Mouse (Mus musculus): ENCODE results near the gene Cldn10. TPM values are rescaled to one million over a fixed set of nuclear protein-coding genes. Genes with fewer than 3 reads are reported as not detected.

Cldn10 gene
- polyA plus RNA-seq, 1 experiment from 2014 or later, result 2.2 TPM

- no peak overlapping the region for H3K27ac ChIP-seq (ENCODE audit: low read length)
- ATAC-seq (replicated peaks; ENCODE audit: extremely low read depth, insufficient read depth, low FRiP score), result no peak
- no peak overlapping the region for H3K9ac ChIP-seq (ENCODE audit: low read length)
- H3K4me2 ChIP-seq (ENCODE audit: low read depth, low read length), result no peak overlapping the region
- WGBS, result 72% methylated on average over 8 of the region's 8 CpGs
- no peak overlapping the region for H3K4me3 ChIP-seq (ENCODE audit: low read length)
- no peaks in the 10 kb centered on the region for H3K4me1 ChIP-seq (ENCODE audit: control insufficient read depth, insufficient read depth, low read length)
- H3K9me3 ChIP-seq (replicated peaks; ENCODE audit: control insufficient read depth, low read length), result no peaks in the 10 kb centered on the region
- H3K36me3 ChIP-seq (ENCODE audit: control insufficient read depth, insufficient read depth), result no peaks in the 10 kb centered on the region
- H3K27me3 ChIP-seq (ENCODE audit: control insufficient read depth, insufficient read depth, low read length), result peaks cover under 1% of the 10 kb centered on the region; the same call in 1 of the 2 replicates
Measured at GRCm38 (mm10) chr14:118826346-118826745, 38.6 kb downstream of the Cldn10 start.

GRCm38 (mm10) chr14:118827283-118827904 lies 39.7 kb downstream of the Cldn10 start:
- Histone ChIP-seq H3K4me3 (ENCODE audit: low read length) (no peak overlapping the region), H3K4me2 (ENCODE audit: low read depth, low read length) (no peak overlapping the region), H3K27me3 (ENCODE audit: control insufficient read depth, insufficient read depth, low read length) (no peaks in the 10 kb centered on the region; the same call in 1 of the 2 replicates), H3K36me3 (ENCODE audit: control insufficient read depth, insufficient read depth) (no peaks in the 10 kb centered on the region), H3K4me1 (ENCODE audit: control insufficient read depth, insufficient read depth, low read length) (no peaks in the 10 kb centered on the region), H3K27ac (ENCODE audit: low read length) (no peak overlapping the region), H3K9ac (ENCODE audit: low read length) (no peak overlapping the region), H3K9me3 (replicated peaks; ENCODE audit: control insufficient read depth, low read length) (no peaks in the 10 kb centered on the region)
- ATAC-seq (replicated peaks; ENCODE audit: extremely low read depth, insufficient read depth, low FRiP score), result no peak
- WGBS, result 42% methylated on average over 7 of the region's 7 CpGs

GRCm38 (mm10) chr14:118829331-118830095 lies 41.8 kb downstream of the Cldn10 start:
- Histone ChIP-seq H3K4me2 (ENCODE audit: low read depth, low read length) (no peak overlapping the region), H3K9ac (ENCODE audit: low read length) (no peak overlapping the region), H3K27ac (ENCODE audit: low read length) (no peak overlapping the region), H3K36me3 (ENCODE audit: control insufficient read depth, insufficient read depth) (no peaks in the 10 kb centered on the region), H3K9me3 (replicated peaks; ENCODE audit: control insufficient read depth, low read length) (no peaks in the 10 kb centered on the region), H3K4me1 (ENCODE audit: control insufficient read depth, insufficient read depth, low read length) (no peaks in the 10 kb centered on the region), H3K27me3 (ENCODE audit: control insufficient read depth, insufficient read depth, low read length) (no peaks in the 10 kb centered on the region; the same call in 1 of the 2 replicates), H3K4me3 (ENCODE audit: low read length) (no peak overlapping the region)
- WGBS, result 86% methylated on average over 11 of the region's 11 CpGs
- ATAC-seq (replicated peaks; ENCODE audit: extremely low read depth, insufficient read depth, low FRiP score), result no peak

GRCm38 (mm10) chr14:118831597-118831996 lies 43.9 kb downstream of the Cldn10 start:
- Histone ChIP-seq H3K36me3 (ENCODE audit: control insufficient read depth, insufficient read depth) (no peaks in the 10 kb centered on the region), H3K4me2 (ENCODE audit: low read depth, low read length) (no peak overlapping the region), H3K9ac (ENCODE audit: low read length) (no peak overlapping the region), H3K4me3 (ENCODE audit: low read length) (no peak overlapping the region), H3K4me1 (ENCODE audit: control insufficient read depth, insufficient read depth, low read length) (no peaks in the 10 kb centered on the region), H3K27ac (ENCODE audit: low read length) (no peak overlapping the region), H3K9me3 (replicated peaks; ENCODE audit: control insufficient read depth, low read length) (no peaks in the 10 kb centered on the region), H3K27me3 (ENCODE audit: control insufficient read depth, insufficient read depth, low read length) (no peaks in the 10 kb centered on the region; the same call in 1 of the 2 replicates)
- WGBS, result 73% methylated on average over 4 of the region's 4 CpGs
- no peak for ATAC-seq (replicated peaks; ENCODE audit: extremely low read depth, insufficient read depth, low FRiP score)

GRCm38 (mm10) chr14:118833241-118833640 lies 45.5 kb downstream of the Cldn10 start:
- Histone ChIP-seq H3K27ac (ENCODE audit: low read length) (no peak overlapping the region), H3K9me3 (replicated peaks; ENCODE audit: control insufficient read depth, low read length) (no peaks in the 10 kb centered on the region), H3K9ac (ENCODE audit: low read length) (no peak overlapping the region), H3K27me3 (ENCODE audit: control insufficient read depth, insufficient read depth, low read length) (no peaks in the 10 kb centered on the region; the same call in 1 of the 2 replicates), H3K4me1 (ENCODE audit: control insufficient read depth, insufficient read depth, low read length) (no peaks in the 10 kb centered on the region), H3K4me3 (ENCODE audit: low read length) (no peak overlapping the region), H3K36me3 (ENCODE audit: control insufficient read depth, insufficient read depth) (no peaks in the 10 kb centered on the region), H3K4me2 (ENCODE audit: low read depth, low read length) (no peak overlapping the region)
- ATAC-seq (replicated peaks; ENCODE audit: extremely low read depth, insufficient read depth, low FRiP score), result no peak
- 79% methylated on average over 6 of the region's 6 CpGs for WGBS

- H3K27me3 ChIP-seq (ENCODE audit: control insufficient read depth, insufficient read depth, low read length), result no peaks in the 10 kb centered on the region; the same call in 1 of the 2 replicates
- H3K9me3 ChIP-seq (replicated peaks; ENCODE audit: control insufficient read depth, low read length), result no peaks in the 10 kb centered on the region
- no peak overlapping the region for H3K27ac ChIP-seq (ENCODE audit: low read length)
- no peak overlapping the region for H3K4me3 ChIP-seq (ENCODE audit: low read length)
- H3K36me3 ChIP-seq (ENCODE audit: control insufficient read depth, insufficient read depth), result no peaks in the 10 kb centered on the region
- WGBS, result 29% methylated on average over 7 of the region's 7 CpGs
- ATAC-seq (replicated peaks; ENCODE audit: extremely low read depth, insufficient read depth, low FRiP score), result no peak
- H3K4me1 ChIP-seq (ENCODE audit: control insufficient read depth, insufficient read depth, low read length), result no peaks in the 10 kb centered on the region
- no peak overlapping the region for H3K9ac ChIP-seq (ENCODE audit: low read length)
- H3K4me2 ChIP-seq (ENCODE audit: low read depth, low read length), result no peak overlapping the region
Measured at GRCm38 (mm10) chr14:118834313-118834712, 46.6 kb downstream of the Cldn10 start.

GRCm38 (mm10) chr14:118836145-118836544 lies 48.4 kb downstream of the Cldn10 start:
- H3K36me3 ChIP-seq (ENCODE audit: control insufficient read depth, insufficient read depth), result no peaks in the 10 kb centered on the region
- no peaks in the 10 kb centered on the region for H3K9me3 ChIP-seq (replicated peaks; ENCODE audit: control insufficient read depth, low read length)
- H3K4me1 ChIP-seq (ENCODE audit: control insufficient read depth, insufficient read depth, low read length), result no peaks in the 10 kb centered on the region
- no peaks in the 10 kb centered on the region; the same call in 1 of the 2 replicates for H3K27me3 ChIP-seq (ENCODE audit: control insufficient read depth, insufficient read depth, low read length)
- no peak overlapping the region for H3K4me2 ChIP-seq (ENCODE audit: low read depth, low read length)
- no peak overlapping the region for H3K9ac ChIP-seq (ENCODE audit: low read length)
- H3K4me3 ChIP-seq (ENCODE audit: low read length), result no peak overlapping the region
- H3K27ac ChIP-seq (ENCODE audit: low read length), result no peak overlapping the region
- no peak for ATAC-seq (replicated peaks; ENCODE audit: extremely low read depth, insufficient read depth, low FRiP score)
- 79% methylated on average over 11 of the region's 11 CpGs for WGBS

GRCm38 (mm10) chr14:118836754-118837153 lies 49.0 kb downstream of the Cldn10 start:
- WGBS, result 75% methylated on average over 7 of the region's 7 CpGs
- no peak overlapping the region for H3K27ac ChIP-seq (ENCODE audit: low read length)
- H3K4me2 ChIP-seq (ENCODE audit: low read depth, low read length), result no peak overlapping the region
- no peak for ATAC-seq (replicated peaks; ENCODE audit: extremely low read depth, insufficient read depth, low FRiP score)
- H3K9ac ChIP-seq (ENCODE audit: low read length), result no peak overlapping the region
- no peaks in the 10 kb centered on the region for H3K4me1 ChIP-seq (ENCODE audit: control insufficient read depth, insufficient read depth, low read length)
- H3K36me3 ChIP-seq (ENCODE audit: control insufficient read depth, insufficient read depth), result no peaks in the 10 kb centered on the region
- no peaks in the 10 kb centered on the region; the same call in 1 of the 2 replicates for H3K27me3 ChIP-seq (ENCODE audit: control insufficient read depth, insufficient read depth, low read length)
- no peak overlapping the region for H3K4me3 ChIP-seq (ENCODE audit: low read length)
- no peaks in the 10 kb centered on the region for H3K9me3 ChIP-seq (replicated peaks; ENCODE audit: control insufficient read depth, low read length)

- Histone ChIP-seq H3K9me3 (replicated peaks; ENCODE audit: control insufficient read depth, low read length) (no peaks in the 10 kb centered on the region), H3K9ac (ENCODE audit: low read length) (no peak overlapping the region), H3K27me3 (ENCODE audit: control insufficient read depth, insufficient read depth, low read length) (no peaks in the 10 kb centered on the region), H3K4me1 (ENCODE audit: control insufficient read depth, insufficient read depth, low read length) (no peaks in the 10 kb centered on the region), H3K36me3 (ENCODE audit: control insufficient read depth, insufficient read depth) (no peaks in the 10 kb centered on the region), H3K4me3 (ENCODE audit: low read length) (no peak overlapping the region), H3K4me2 (ENCODE audit: low read depth, low read length) (no peak overlapping the region), H3K27ac (ENCODE audit: low read length) (no peak overlapping the region)
- no peak for ATAC-seq (replicated peaks; ENCODE audit: extremely low read depth, insufficient read depth, low FRiP score)
- WGBS, result 68% methylated on average over 8 of the region's 8 CpGs
Measured at GRCm38 (mm10) chr14:118838556-118839120, 50.9 kb downstream of the Cldn10 start.
